Mouse (Mus musculus): ENCODE data around the gene Ntf5. TPM values are rescaled to one million over a fixed set of nuclear protein-coding genes. Genes with fewer than 3 reads are reported as not detected.
"Not testable (repeated sequence)": the region's sequence is repeated elsewhere in the genome, so short reads cannot be mapped to it uniquely, and the experiment has no call there.

Ntf5 gene
- polyA plus RNA-seq, 1 experiment from 2014 or later = 2.7 TPM

DNA sequence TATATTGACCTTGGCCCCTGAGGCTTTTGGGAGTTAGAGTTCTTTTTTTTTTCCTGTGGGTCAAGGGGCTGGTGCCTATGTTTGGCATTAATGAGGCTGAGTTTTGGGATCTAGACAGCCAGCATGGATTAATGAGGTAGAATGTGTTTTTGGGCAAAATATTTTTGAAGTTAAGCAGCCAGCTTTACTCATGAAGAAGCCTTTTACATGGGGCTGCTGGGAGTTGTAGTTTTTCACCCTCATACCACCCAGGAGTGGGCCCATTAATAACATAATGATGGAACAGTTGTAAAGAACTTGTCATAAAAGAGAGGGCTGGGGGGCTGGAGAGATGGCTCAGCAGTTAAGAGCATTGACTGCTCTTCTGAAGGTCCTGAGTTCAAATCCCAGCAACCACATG lies 33.1 kb downstream of the Ntf5 start:
- Histone ChIP-seq H3K9ac (no peak overlapping the region), H3K4me2 (no peak overlapping the region), H3K4me3 (replicated peaks) (no peak overlapping the region), H3K9me3 (no peaks in the 10 kb centered on the region), H3K36me3 (peaks cover 30% of the 10 kb centered on the region; the same call in 1 of the 2 replicates), H3K4me1 (0 out of 2 replicates have a peak, but pooled peaks cover 2% of the 10 kb centered on the region), H3K27ac (no peak overlapping the region), H3K27me3 (replicated peaks) (no peaks in the 10 kb centered on the region)
- no peak for ATAC-seq (ENCODE audit: insufficient read depth, low FRiP score, low read depth)

DNA sequence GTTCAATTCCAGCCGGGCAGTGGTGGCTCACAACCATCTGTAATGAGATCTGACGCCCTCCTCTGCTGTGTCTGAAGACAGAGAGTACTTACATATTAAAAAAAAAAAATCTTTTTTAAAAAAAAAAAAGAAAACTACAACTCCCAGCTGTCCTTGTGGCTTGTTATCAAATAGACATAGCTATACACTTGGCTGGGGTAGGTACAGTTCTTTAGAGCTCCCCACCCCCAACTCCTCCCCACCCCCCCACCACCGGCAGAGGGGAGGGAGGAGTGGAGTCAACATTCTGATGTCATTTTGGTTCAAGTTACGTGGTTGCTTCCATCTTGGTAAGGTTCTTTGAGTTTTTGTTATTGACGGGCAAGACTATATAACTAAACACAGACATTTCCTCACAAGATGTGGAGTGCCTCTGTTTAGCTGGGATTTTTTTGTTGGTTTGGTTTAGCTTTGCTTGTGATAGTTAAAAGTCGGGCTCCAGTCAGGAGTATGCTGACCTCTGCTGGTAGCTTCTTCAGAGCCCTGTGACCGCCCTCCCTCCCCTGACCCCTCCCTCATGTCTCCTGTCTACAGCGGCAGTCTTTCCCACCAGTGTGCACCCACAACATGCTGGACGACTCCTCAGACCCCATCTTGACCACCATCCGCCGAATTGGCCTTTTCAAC lies 34.0 kb downstream of the Ntf5 start:
- Histone ChIP-seq H3K9me3 (no peaks in the 10 kb centered on the region), H3K27me3 (replicated peaks) (no peaks in the 10 kb centered on the region), H3K4me2 (no peak overlapping the region), H3K4me1 (0 out of 2 replicates have a peak, but pooled peaks cover 2% of the 10 kb centered on the region), H3K36me3 (peaks cover 38% of the 10 kb centered on the region), H3K4me3 (replicated peaks) (no peak overlapping the region), H3K9ac (no peak overlapping the region), H3K27ac (no peak overlapping the region)
- ATAC-seq (ENCODE audit: insufficient read depth, low FRiP score, low read depth) = no peak
- WGBS = 31% methylated on average over 11 of the region's 11 CpGs

DNA sequence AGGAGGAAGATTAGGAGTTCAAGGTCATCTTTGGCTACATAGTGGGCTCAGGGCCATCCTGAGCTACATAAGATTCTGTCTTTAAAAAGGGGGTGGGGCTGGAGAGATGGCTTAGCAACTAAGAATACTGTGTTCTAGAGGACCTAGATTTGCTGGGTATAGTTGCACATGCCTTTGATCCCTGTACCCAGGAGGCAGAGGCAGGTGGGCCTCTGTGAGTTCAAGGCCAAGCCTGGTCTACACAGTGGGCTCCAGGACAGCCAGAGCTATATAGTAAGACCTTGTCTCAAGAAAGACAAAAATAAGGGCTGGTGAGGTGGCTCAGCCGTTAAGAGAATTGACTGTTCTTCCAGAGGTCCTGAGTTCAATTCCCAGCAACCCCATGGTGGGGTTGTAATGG lies 36.5 kb downstream of the Ntf5 start:
- Histone ChIP-seq H3K9me3 (no peaks in the 10 kb centered on the region), H3K27me3 (replicated peaks) (no peaks in the 10 kb centered on the region), H3K36me3 (peaks cover 35% of the 10 kb centered on the region), H3K4me3 (replicated peaks) (no peak overlapping the region), H3K27ac (no peak overlapping the region), H3K4me2 (no peak overlapping the region), H3K4me1 (0 out of 2 replicates have a peak, but pooled peaks cover 2% of the 10 kb centered on the region), H3K9ac (no peak overlapping the region)
- ATAC-seq (ENCODE audit: insufficient read depth, low FRiP score, low read depth) = no peak
- WGBS = 97% methylated on average over 1 of the region's 1 CpGs

- Histone ChIP-seq H3K4me1 (0 out of 2 replicates have a peak, but pooled peaks cover 3% of the 10 kb centered on the region), H3K27ac (no peak overlapping the region), H3K4me2 (no peak overlapping the region), H3K36me3 (peaks cover 41% of the 10 kb centered on the region), H3K9me3 (no peaks in the 10 kb centered on the region), H3K9ac (no peak overlapping the region), H3K27me3 (replicated peaks) (no peaks in the 10 kb centered on the region), H3K4me3 (replicated peaks) (no peak overlapping the region)
- WGBS = 55% methylated on average over 23 of the region's 23 CpGs
- peak; percentile 65; the same call in 1 of the 2 replicates for ATAC-seq (ENCODE audit: insufficient read depth, low FRiP score, low read depth)
Observed at GRCm38 (mm10) chr7:45451344-45451982, 38.0 kb downstream of the Ntf5 start.

- Histone ChIP-seq H3K27me3 (replicated peaks) (no peaks in the 10 kb centered on the region), H3K27ac (no peak overlapping the region), H3K4me1 (peaks cover 21% of the 10 kb centered on the region), H3K4me2 (no peak overlapping the region), H3K36me3 (peaks cover 36% of the 10 kb centered on the region), H3K9me3 (no peaks in the 10 kb centered on the region), H3K4me3 (replicated peaks) (no peak overlapping the region), H3K9ac (no peak overlapping the region)
- ATAC-seq (ENCODE audit: insufficient read depth, low FRiP score, low read depth) = no peak
- WGBS = 93% methylated on average over 15 of the region's 15 CpGs
Observed at GRCm38 (mm10) chr7:45454971-45455370, 41.5 kb downstream of the Ntf5 start.

DNA sequence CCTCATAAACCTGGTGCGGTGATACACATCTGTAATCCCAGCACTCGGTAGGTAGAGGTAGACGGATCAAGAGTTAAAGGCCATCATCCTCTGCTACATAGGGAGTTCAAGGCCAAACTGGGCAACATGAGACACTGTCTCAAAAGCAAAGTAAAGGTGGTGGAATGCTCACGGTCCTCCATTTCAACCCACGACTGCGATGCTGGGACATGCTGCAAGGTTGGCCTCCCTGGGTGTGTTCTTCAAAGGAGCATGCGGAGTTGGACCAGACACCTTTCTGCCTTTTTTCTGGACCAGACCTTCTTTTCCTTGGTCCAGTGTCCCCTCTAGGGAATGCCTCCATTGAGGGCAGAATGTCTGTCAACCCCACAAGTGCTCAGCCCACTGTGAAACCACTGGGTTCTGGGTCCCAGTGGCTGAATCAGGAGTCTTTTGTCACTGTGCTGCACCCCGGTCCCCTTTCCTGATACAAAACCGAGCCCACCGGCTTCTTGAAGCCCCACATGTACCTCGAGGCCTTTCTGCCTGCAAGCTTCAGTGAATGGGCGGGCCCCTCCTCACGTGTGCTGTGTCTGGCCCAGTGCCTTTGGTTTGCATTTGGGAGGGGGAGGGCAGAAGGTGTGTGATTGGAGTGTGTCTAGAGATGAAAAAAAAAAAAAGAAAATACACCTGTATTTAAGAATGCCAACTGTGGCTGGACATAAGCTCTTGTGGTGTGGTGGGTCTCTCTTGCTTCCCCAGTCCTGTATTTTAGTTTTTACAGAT lies 42.6 kb downstream of the Ntf5 start:
- Histone ChIP-seq H3K27ac (no peak overlapping the region), H3K4me2 (no peak overlapping the region), H3K27me3 (replicated peaks) (no peaks in the 10 kb centered on the region), H3K9ac (no peak overlapping the region), H3K4me1 (peaks cover 31% of the 10 kb centered on the region), H3K4me3 (replicated peaks) (no peak overlapping the region), H3K9me3 (no peaks in the 10 kb centered on the region), H3K36me3 (peaks cover 35% of the 10 kb centered on the region)
- WGBS = 73% methylated on average over 13 of the region's 13 CpGs
- ATAC-seq (ENCODE audit: insufficient read depth, low FRiP score, low read depth) = no peak

DNA sequence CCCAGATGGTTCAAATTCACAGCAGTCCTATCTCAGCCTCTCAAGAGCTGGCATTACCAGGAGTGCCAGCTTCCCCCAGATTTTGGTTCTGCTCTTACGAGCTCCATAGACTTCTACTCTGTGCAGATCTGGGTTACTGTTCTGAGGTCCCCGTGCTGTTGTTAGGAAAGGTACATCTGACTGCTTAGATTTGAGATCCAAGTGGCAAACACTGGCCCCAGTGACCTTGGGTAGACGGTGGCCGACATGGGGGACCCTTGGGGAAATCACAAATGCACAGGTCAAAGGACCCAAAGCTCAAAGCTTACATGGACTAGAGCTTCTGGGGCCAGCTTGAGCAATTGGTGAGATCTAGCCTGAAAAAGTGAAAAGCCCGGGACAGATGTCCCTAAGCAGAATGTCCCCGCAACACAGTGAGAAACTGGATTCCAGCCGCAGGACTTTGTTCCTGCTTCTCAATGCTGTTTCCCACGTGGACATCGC lies 43.3 kb downstream of the Ntf5 start:
- peaks cover 36% of the 10 kb centered on the region for H3K4me1 ChIP-seq
- H3K27me3 ChIP-seq (replicated peaks) = no peaks in the 10 kb centered on the region
- no peak overlapping the region for H3K9ac ChIP-seq
- H3K4me3 ChIP-seq (replicated peaks) = no peak overlapping the region
- ATAC-seq (ENCODE audit: insufficient read depth, low FRiP score, low read depth) = no peak
- no peaks in the 10 kb centered on the region for H3K9me3 ChIP-seq
- peak overlapping the region; percentile 94 for H3K27ac ChIP-seq
- peak overlapping the region; percentile 78 for H3K4me2 ChIP-seq
- peaks cover 30% of the 10 kb centered on the region for H3K36me3 ChIP-seq
- 44% methylated on average over 9 of the region's 9 CpGs for whole genome bisulfite sequencing

GRCm38 (mm10) chr7:45457204-45458060 lies 43.9 kb downstream of the Ntf5 start:
- ATAC-seq (ENCODE audit: insufficient read depth, low FRiP score, low read depth) = no peak
- H3K9me3 ChIP-seq = no peaks in the 10 kb centered on the region
- no peaks in the 10 kb centered on the region for H3K27me3 ChIP-seq (replicated peaks)
- peak overlapping the region; percentile 74 for H3K4me3 ChIP-seq (replicated peaks)
- peak overlapping the region; percentile 94 for H3K27ac ChIP-seq
- H3K36me3 ChIP-seq = peaks cover 24% of the 10 kb centered on the region
- peak overlapping the region; percentile 78 for H3K4me2 ChIP-seq
- peaks cover 39% of the 10 kb centered on the region for H3K4me1 ChIP-seq
- 48% methylated on average over 10 of the region's 10 CpGs for WGBS
- H3K9ac ChIP-seq = no peak overlapping the region

- under 1% methylated on average over 42 of the region's 43 CpGs for WGBS
Observed at GRCm38 (mm10) chr7:45458748-45459563, 45.5 kb downstream of the Ntf5 start.

GRCm38 (mm10) chr7:45459564-45460140 lies 46.2 kb downstream of the Ntf5 start, which contains the start of gene Ftl1:
Gene Ftl1, minus strand, starts transcription at chr7:45459884.
- Histone ChIP-seq H3K9ac (peak within 1 kb of the TSS; percentile 55), H3K4me3 (replicated peaks) (peak within 1 kb of the TSS; percentile 74), H3K4me2 (peak within 1 kb of the TSS; percentile 78), H3K27ac (peak within 1 kb of the TSS; percentile 94), H3K4me1 (peaks cover 39% of the 10 kb centered on the region), H3K36me3 (peaks cover 20% of the 10 kb centered on the region)
- ATAC-seq (ENCODE audit: insufficient read depth, low FRiP score, low read depth) = peak; percentile 94
- under 1% methylated on average over 36 of the region's 37 CpGs for WGBS
- not testable (repeated sequence) for H3K9me3 ChIP-seq; H3K27me3 ChIP-seq (replicated peaks)

More at GRCm38 (mm10) chr7:45458748-45459563, 45.5 kb downstream of the Ntf5 start:
- Histone ChIP-seq H3K4me3 (replicated peaks) (peak overlapping the region; percentile 74), H3K4me1 (peaks cover 39% of the 10 kb centered on the region), H3K9ac (peak overlapping the region; percentile 55), H3K36me3 (peaks cover 24% of the 10 kb centered on the region), H3K27ac (peak overlapping the region; percentile 94), H3K27me3 (replicated peaks) (no peaks in the 10 kb centered on the region), H3K4me2 (peak overlapping the region; percentile 78), H3K9me3 (no peaks in the 10 kb centered on the region)
- peak; percentile 54 for ATAC-seq (ENCODE audit: insufficient read depth, low FRiP score, low read depth)
